Mouse (Mus musculus) right cerebral cortex, postnatal 25 days (tissue): ENCODE results near the gene Acin1.

ENCODE experiments used
- DNase-seq: peaks from one replicate; pipeline ENCODE4 v3.0.0; 2022

Gene Acin1

GRCm38 (mm10) chr14:54686522-54687143 is at the start of gene Acin1:
Gene Acin1, minus strand, starts transcription at chr14:54686931.
- peak; percentile 100 for DNase-seq

- no peak for DNase-seq
Measured at GRCm38 (mm10) chr14:54735221-54735620, 48.5 kb upstream of the Acin1 start.

GRCm38 (mm10) chr14:54734004-54734403 is 47.3 kb upstream of the Acin1 start:
- no peak for DNase-seq

GRCm38 (mm10) chr14:54732206-54732605 is 45.5 kb upstream of the Acin1 start:
- DNase-seq = no peak

- no peak for DNase-seq
Measured at GRCm38 (mm10) chr14:54730305-54730704, 43.6 kb upstream of the Acin1 start.

- DNase-seq = peak; percentile 46
Measured at GRCm38 (mm10) chr14:54728823-54729653, 42.3 kb upstream of the Acin1 start.

GRCm38 (mm10) chr14:54727565-54727964 is 40.8 kb upstream of the Acin1 start:
- DNase-seq = no peak

GRCm38 (mm10) chr14:54724049-54724448 is 37.3 kb upstream of the Acin1 start:
- no peak for DNase-seq

- no peak for DNase-seq
Measured at GRCm38 (mm10) chr14:54721711-54722110, 35.0 kb upstream of the Acin1 start.

- DNase-seq = no peak
Measured at GRCm38 (mm10) chr14:54720654-54721350, 34.1 kb upstream of the Acin1 start.

- no peak for DNase-seq
Measured at GRCm38 (mm10) chr14:54720041-54720440, 33.3 kb upstream of the Acin1 start.

- no peak for DNase-seq
Measured at GRCm38 (mm10) chr14:54715402-54715801, 28.7 kb upstream of the Acin1 start.

GRCm38 (mm10) chr14:54714617-54715081 is 27.9 kb upstream of the Acin1 start:
- DNase-seq = peak; percentile 47

GRCm38 (mm10) chr14:54714121-54714520 is 27.4 kb upstream of the Acin1 start:
- peak; percentile 71 for DNase-seq

GRCm38 (mm10) chr14:54712861-54713260 is 26.1 kb upstream of the Acin1 start:
- DNase-seq = no peak

GRCm38 (mm10) chr14:54712074-54712473 is 25.3 kb upstream of the Acin1 start, which contains the start of gene Cebpe:
Gene Cebpe, minus strand, starts transcription at chr14:54712174.
- DNase-seq = no peak

- DNase-seq = no peak
Measured at GRCm38 (mm10) chr14:54709054-54709453, 22.3 kb upstream of the Acin1 start.

- DNase-seq = no peak
Measured at GRCm38 (mm10) chr14:54706589-54707320, 20.0 kb upstream of the Acin1 start.

- no peak for DNase-seq
Measured at GRCm38 (mm10) chr14:54705844-54706243, 19.1 kb upstream of the Acin1 start.

GRCm38 (mm10) chr14:54703207-54703606 is 16.5 kb upstream of the Acin1 start:
- no peak for DNase-seq

GRCm38 (mm10) chr14:54701298-54701697 is 14.6 kb upstream of the Acin1 start:
- DNase-seq = peak; percentile 46

GRCm38 (mm10) chr14:54699586-54699985 is 12.9 kb upstream of the Acin1 start:
- DNase-seq = no peak

- no peak for DNase-seq
Measured at GRCm38 (mm10) chr14:54698733-54699132, 12.0 kb upstream of the Acin1 start, which contains the start of gene Gm29776. Gene Gm29776, minus strand, starts transcription at chr14:54698833.
